Mouse (Mus musculus): ENCODE data around the gene Ltn1. TPM values are rescaled to one million over a fixed set of nuclear protein-coding genes. Genes with fewer than 3 reads are reported as not detected.

Ltn1 gene
- polyA plus RNA-seq (2015; fragmentation: Nextera tagmentation; extraction: Ambion mirVana), result 28.8 and 28.9 TPM in 2 replicates

- H3K36me3 ChIP-seq, result no peaks in the 10 kb centered on the region; the same call in 1 of the 2 replicates
- no peaks in the 10 kb centered on the region for H3K9me3 ChIP-seq
- H3K27ac ChIP-seq, result no peak within 1 kb of the TSS
- ATAC-seq (ENCODE audit: insufficient number of reproducible peaks, insufficient read depth, low FRiP score, low TSS enrichment, low read depth), result peak; percentile 98
- peaks cover 5% of the 10 kb centered on the region for H3K4me1 ChIP-seq
- H3K4me3 ChIP-seq, result peak within 1 kb of the TSS; percentile 83
- no peaks in the 10 kb centered on the region for H3K27me3 ChIP-seq
- under 1% methylated on average over 56 of the region's 56 CpGs for WGBS
- peak within 1 kb of the TSS; percentile 77 for H3K4me2 ChIP-seq
- H3K9ac ChIP-seq, result peak within 1 kb of the TSS; percentile 90
These were observed at the start of gene Ltn1 for GRCm38 (mm10) chr16:87432033-87432814. Gene Ltn1 (minus strand): TSS chr16:87432612.

DNA sequence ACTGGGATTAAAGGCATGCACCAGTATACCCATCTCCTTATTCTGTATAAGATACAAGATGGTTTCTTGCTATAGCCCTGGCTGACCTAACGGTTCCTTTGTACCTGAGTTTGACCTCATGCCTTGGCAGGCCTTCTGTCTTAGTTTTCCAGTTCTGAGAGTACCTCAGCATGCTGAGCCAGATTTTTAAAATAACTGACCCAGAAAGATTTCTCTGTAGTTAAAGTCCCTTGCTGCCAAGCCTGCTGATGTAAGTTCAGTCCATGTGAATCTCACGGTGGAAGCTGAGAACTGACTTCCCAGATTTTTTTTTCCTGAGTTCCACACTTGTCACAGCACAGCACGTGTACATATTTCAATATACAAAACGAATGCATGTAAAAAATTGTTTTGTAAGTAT is 38.2 kb upstream of the Ltn1 start:
- H3K27me3 ChIP-seq, result no peaks in the 10 kb centered on the region
- peaks cover 81% of the 10 kb centered on the region for H3K36me3 ChIP-seq
- H3K4me3 ChIP-seq, result no peak overlapping the region
- H3K27ac ChIP-seq, result no peak overlapping the region
- ATAC-seq (ENCODE audit: insufficient number of reproducible peaks, insufficient read depth, low FRiP score, low TSS enrichment, low read depth), result no peak
- no peak overlapping the region for H3K4me2 ChIP-seq
- H3K4me1 ChIP-seq, result no peaks in the 10 kb centered on the region
- H3K9me3 ChIP-seq, result no peaks in the 10 kb centered on the region
- no peak overlapping the region for H3K9ac ChIP-seq
- WGBS, result 82% methylated on average over 4 of the region's 4 CpGs

GRCm38 (mm10) chr16:87458752-87459151 is 26.3 kb upstream of the Ltn1 start:
- Histone ChIP-seq H3K9me3 (no peaks in the 10 kb centered on the region), H3K27me3 (no peaks in the 10 kb centered on the region), H3K4me3 (no peak overlapping the region), H3K36me3 (peaks cover 26% of the 10 kb centered on the region), H3K4me2 (no peak overlapping the region), H3K4me1 (peaks cover 8% of the 10 kb centered on the region), H3K27ac (no peak overlapping the region), H3K9ac (no peak overlapping the region)
- ATAC-seq (ENCODE audit: insufficient number of reproducible peaks, insufficient read depth, low FRiP score, low TSS enrichment, low read depth), result no peak
- WGBS, result 95% methylated on average over 3 of the region's 3 CpGs

- WGBS, result under 1% methylated on average over 38 of the region's 38 CpGs
- peak; percentile 49; the same call in 1 of the 2 replicates for ATAC-seq (ENCODE audit: insufficient number of reproducible peaks, insufficient read depth, low FRiP score, low TSS enrichment, low read depth)
- Histone ChIP-seq H3K4me2 (peak overlapping the region; percentile 83), H3K9me3 (no peaks in the 10 kb centered on the region), H3K9ac (peak overlapping the region; percentile 91), H3K27me3 (no peaks in the 10 kb centered on the region), H3K4me1 (peaks cover 8% of the 10 kb centered on the region), H3K27ac (peak overlapping the region; percentile 73), H3K4me3 (peak overlapping the region; percentile 94), H3K36me3 (0 out of 2 replicates have a peak, but pooled peaks cover 4% of the 10 kb centered on the region)
These were observed 22.8 kb upstream of the Ltn1 start for GRCm38 (mm10) chr16:87455180-87455611.

- Histone ChIP-seq H3K4me1 (peaks cover 8% of the 10 kb centered on the region), H3K36me3 (no peaks in the 10 kb centered on the region), H3K27me3 (no peaks in the 10 kb centered on the region), H3K27ac (peak within 1 kb of the TSS; percentile 73), H3K9ac (peak within 1 kb of the TSS; percentile 91), H3K4me2 (peak within 1 kb of the TSS; percentile 83), H3K4me3 (peak within 1 kb of the TSS; percentile 94), H3K9me3 (no peaks in the 10 kb centered on the region)
- WGBS, result 8% methylated on average over 45 of the region's 45 CpGs
- ATAC-seq (ENCODE audit: insufficient number of reproducible peaks, insufficient read depth, low FRiP score, low TSS enrichment, low read depth), result peak; percentile 97
These were observed 22.2 kb upstream of the Ltn1 start, which contains the start of gene Usp16 for GRCm38 (mm10) chr16:87454419-87455179. Gene Usp16 (plus strand): TSS chr16:87454703.

- peaks cover 8% of the 10 kb centered on the region for H3K4me1 ChIP-seq
- no peak overlapping the region for H3K27ac ChIP-seq
- no peak overlapping the region for H3K9ac ChIP-seq
- H3K4me3 ChIP-seq, result no peak overlapping the region
- 87% methylated on average over 2 of the region's 2 CpGs for WGBS
- H3K9me3 ChIP-seq, result no peaks in the 10 kb centered on the region
- no peaks in the 10 kb centered on the region for H3K27me3 ChIP-seq
- ATAC-seq (ENCODE audit: insufficient number of reproducible peaks, insufficient read depth, low FRiP score, low TSS enrichment, low read depth), result no peak
- no peak overlapping the region for H3K4me2 ChIP-seq
- H3K36me3 ChIP-seq, result no peaks in the 10 kb centered on the region
These were observed 20.8 kb upstream of the Ltn1 start for GRCm38 (mm10) chr16:87453226-87453625.

DNA sequence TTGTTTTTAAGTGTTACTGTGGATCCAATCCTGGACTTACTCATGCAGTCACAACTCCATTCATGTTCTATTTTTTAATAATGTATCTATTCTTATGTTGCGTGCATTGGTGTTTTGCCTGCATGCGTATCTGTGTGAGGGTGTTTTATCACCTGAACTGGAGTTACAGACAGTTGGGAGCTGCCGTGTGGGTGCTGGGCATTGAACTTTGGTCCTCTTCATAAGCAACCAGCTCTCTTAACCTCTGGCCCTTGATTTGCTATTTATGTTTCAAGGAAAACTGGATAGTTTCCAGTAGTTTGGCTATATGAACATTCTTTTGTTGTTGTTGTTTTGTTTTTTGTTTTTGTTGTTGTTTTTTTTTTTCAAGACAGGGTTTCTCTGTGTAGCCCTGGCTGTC is 13.1 kb upstream of the Ltn1 start:
- no peak overlapping the region for H3K9ac ChIP-seq
- no peak overlapping the region for H3K4me3 ChIP-seq
- no peak for ATAC-seq (ENCODE audit: insufficient number of reproducible peaks, insufficient read depth, low FRiP score, low TSS enrichment, low read depth)
- H3K4me2 ChIP-seq, result no peak overlapping the region
- no peaks in the 10 kb centered on the region for H3K9me3 ChIP-seq
- no peak overlapping the region for H3K27ac ChIP-seq
- 95% methylated on average over 3 of the region's 3 CpGs for WGBS
- H3K4me1 ChIP-seq, result peaks cover 13% of the 10 kb centered on the region
- H3K27me3 ChIP-seq, result no peaks in the 10 kb centered on the region
- no peaks in the 10 kb centered on the region for H3K36me3 ChIP-seq

GRCm38 (mm10) chr16:87445110-87445509 is 12.7 kb upstream of the Ltn1 start:
- Histone ChIP-seq H3K27me3 (no peaks in the 10 kb centered on the region), H3K4me1 (peaks cover 13% of the 10 kb centered on the region), H3K27ac (no peak overlapping the region), H3K4me2 (no peak overlapping the region), H3K4me3 (no peak overlapping the region), H3K9me3 (no peaks in the 10 kb centered on the region), H3K36me3 (no peaks in the 10 kb centered on the region), H3K9ac (no peak overlapping the region)
- ATAC-seq (ENCODE audit: insufficient number of reproducible peaks, insufficient read depth, low FRiP score, low TSS enrichment, low read depth), result no peak

DNA sequence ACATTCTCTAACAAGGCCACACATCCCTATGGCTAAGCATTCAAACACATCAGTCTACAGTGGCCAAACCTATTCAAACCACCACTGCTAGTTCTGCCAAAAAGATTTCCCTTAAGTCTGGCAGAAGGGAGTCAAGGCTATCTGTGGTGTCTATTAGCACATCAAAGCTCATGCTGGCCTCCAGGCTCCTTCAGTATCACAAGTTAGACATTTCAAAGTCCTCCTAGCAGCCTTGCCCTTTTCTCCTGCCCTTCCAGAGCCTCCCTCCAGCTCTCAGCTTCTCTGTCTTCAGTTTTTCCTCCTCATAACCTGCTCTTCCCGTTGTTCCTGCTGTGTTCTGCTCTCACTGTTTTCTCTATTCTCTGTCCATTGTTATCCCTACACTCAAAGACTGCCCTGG is 11.7 kb upstream of the Ltn1 start:
- H3K9ac ChIP-seq, result no peak overlapping the region
- no peak overlapping the region for H3K27ac ChIP-seq
- no peak overlapping the region for H3K4me3 ChIP-seq
- ATAC-seq (ENCODE audit: insufficient number of reproducible peaks, insufficient read depth, low FRiP score, low TSS enrichment, low read depth), result no peak
- H3K4me2 ChIP-seq, result no peak overlapping the region
- WGBS, result 68% methylated on average over 1 of the region's 1 CpGs
- no peaks in the 10 kb centered on the region for H3K36me3 ChIP-seq
- no peaks in the 10 kb centered on the region for H3K27me3 ChIP-seq
- no peaks in the 10 kb centered on the region for H3K9me3 ChIP-seq
- peaks cover 17% of the 10 kb centered on the region for H3K4me1 ChIP-seq

- Histone ChIP-seq H3K4me1 (peaks cover 17% of the 10 kb centered on the region), H3K27ac (no peak overlapping the region), H3K4me2 (no peak overlapping the region), H3K36me3 (no peaks in the 10 kb centered on the region), H3K9ac (no peak overlapping the region), H3K9me3 (no peaks in the 10 kb centered on the region), H3K4me3 (no peak overlapping the region), H3K27me3 (no peaks in the 10 kb centered on the region)
- ATAC-seq (ENCODE audit: insufficient number of reproducible peaks, insufficient read depth, low FRiP score, low TSS enrichment, low read depth), result no peak
These were observed 10.8 kb upstream of the Ltn1 start for GRCm38 (mm10) chr16:87443245-87443644.

DNA sequence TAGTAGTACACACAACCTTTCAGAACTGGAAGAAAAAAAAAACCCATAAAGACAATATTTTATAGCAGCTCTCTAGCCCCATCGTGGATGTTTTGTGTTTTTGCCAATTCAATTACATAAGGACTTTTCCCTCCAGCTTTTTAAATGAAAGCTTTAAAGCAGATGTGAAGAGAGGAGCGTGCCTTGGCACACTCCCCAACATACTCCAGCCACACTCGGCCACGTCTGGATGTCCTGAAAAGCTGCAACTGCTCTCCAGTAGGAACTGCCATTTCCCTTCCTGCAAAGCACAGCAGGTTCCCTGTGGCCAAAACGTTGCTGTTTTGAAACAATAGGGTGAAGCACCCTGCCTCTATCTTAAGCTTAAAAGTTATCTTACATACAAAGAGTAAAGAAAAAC is 9.9 kb upstream of the Ltn1 start:
- WGBS, result 46% methylated on average over 5 of the region's 5 CpGs
- H3K4me1 ChIP-seq, result peaks cover 17% of the 10 kb centered on the region
- no peaks in the 10 kb centered on the region for H3K36me3 ChIP-seq
- H3K27me3 ChIP-seq, result no peaks in the 10 kb centered on the region
- H3K27ac ChIP-seq, result no peak overlapping the region
- no peaks in the 10 kb centered on the region for H3K9me3 ChIP-seq
- H3K4me3 ChIP-seq, result no peak overlapping the region
- H3K4me2 ChIP-seq, result no peak overlapping the region
- no peak for ATAC-seq (ENCODE audit: insufficient number of reproducible peaks, insufficient read depth, low FRiP score, low TSS enrichment, low read depth)
- H3K9ac ChIP-seq, result no peak overlapping the region

GRCm38 (mm10) chr16:87441089-87441488 is 8.7 kb upstream of the Ltn1 start:
- Histone ChIP-seq H3K36me3 (no peaks in the 10 kb centered on the region; the same call in 1 of the 2 replicates), H3K4me3 (peak overlapping the region; percentile 71), H3K27ac (no peak overlapping the region), H3K4me2 (peak overlapping the region; percentile 87), H3K9ac (peak overlapping the region; percentile 89), H3K4me1 (peaks cover 17% of the 10 kb centered on the region), H3K9me3 (no peaks in the 10 kb centered on the region), H3K27me3 (no peaks in the 10 kb centered on the region)
- no peak for ATAC-seq (ENCODE audit: insufficient number of reproducible peaks, insufficient read depth, low FRiP score, low TSS enrichment, low read depth)
- WGBS, result 23% methylated on average over 9 of the region's 9 CpGs
